Comparison of ENCODE assay signal across 15 mouse cellular contexts in the genomic region with DNA sequence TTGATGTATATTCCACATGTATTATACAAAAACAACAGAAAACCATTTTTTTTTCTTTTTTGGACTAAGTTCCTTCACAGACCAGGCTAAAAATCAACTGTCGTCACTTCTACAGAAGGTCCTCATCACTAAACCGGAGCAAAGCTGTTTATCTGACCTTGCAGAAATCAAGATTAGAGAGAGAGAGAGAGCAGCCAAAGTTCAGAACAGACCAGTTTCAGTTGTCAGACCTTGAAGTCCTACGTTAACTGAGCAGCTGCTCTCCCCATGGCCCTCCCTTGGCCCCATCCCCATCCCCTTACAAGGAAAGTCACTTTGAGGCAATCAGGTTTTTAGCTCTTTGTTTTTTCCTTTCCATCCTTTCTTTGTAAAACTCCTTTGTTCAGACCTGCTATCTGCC. TPM values are rescaled to one million over a fixed set of nuclear protein-coding genes. Genes with fewer than 3 reads are reported as not detected.
DNase-seq lines count a peak whose midpoint lies in the region; ATAC-seq and TF ChIP-seq lines count a peak whose summit lies in the region.
"Had no signal": no experiment of that assay in that cellular context is flagged by ENCODE, and none has a peak within 500 bp of the region (broad histone marks: within the 10 kb centered on the region; RNA-seq: fewer than 3 reads in every experiment).

No protein-coding gene starts in this region.

- 53% methylated on average over 3 of the region's 3 CpGs for WGBS in kidney, embryonic 14.5 days
- WGBS in lung, postnatal 0 days = 52% methylated on average over 3 of the region's 3 CpGs
- WGBS in intestine, embryonic 16.5 days = 30% methylated on average over 3 of the region's 3 CpGs

- TF ChIP-seq CTCF in lung, postnatal 0 days (IDR thresholded peaks at IDR 0.05) = no peak

- intact Hi-C loops in left cerebral cortex, postnatal 10 days (cut with DNase I) = no loop called here

- H3K4me1 ChIP-seq in kidney, embryonic 14.5 days (ENCODE audit: control insufficient read depth, insufficient read depth, low read length) = no peaks in the 10 kb centered on the region
- H3K4me1 ChIP-seq in lung, postnatal 0 days (ENCODE audit: insufficient read depth, low read depth, low read length) = no peaks in the 10 kb centered on the region
- H3K4me1 ChIP-seq in intestine, embryonic 16.5 days (ENCODE audit: control insufficient read depth, insufficient read depth, low read length) = peaks cover 14% of the 10 kb centered on the region
- H3K4me1 ChIP-seq: megakaryocyte, embryonic 14.5 days had no signal

- peak; percentile 33 for DNase-seq in kidney, adult 9 months
- DNase-seq in lung, postnatal 0 days (ENCODE audit: low spot score) = peak; percentile 55
- DNase-seq in lung, postnatal 25 days (ENCODE audit: low spot score) = no peak
- DNase-seq in frontal cortex, postnatal 25 days (ENCODE audit: low spot score in 2 of 2) = no peak
- DNase-seq in left cerebral cortex, postnatal 10 days (ENCODE audit: extremely low spot score in 1 of 2, low spot score in 2 of 2) = no peak
- DNase-seq: cerebellum, adult 2 months; heart, postnatal 14 days; right cerebral cortex, postnatal 14 days; thymus, postnatal 25 days had no signal

- no peaks in the 10 kb centered on the region for H3K9me3 ChIP-seq in kidney, embryonic 14.5 days (ENCODE audit: control insufficient read depth, low read length)
- no peaks in the 10 kb centered on the region for H3K9me3 ChIP-seq in lung, postnatal 0 days (ENCODE audit: low read length)
- H3K9me3 ChIP-seq in intestine, embryonic 16.5 days (ENCODE audit: control insufficient read depth, low read length) = no peaks in the 10 kb centered on the region
- H3K9me3 ChIP-seq: megakaryocyte, embryonic 14.5 days had no signal

- ATAC-seq in kidney, embryonic 14.5 days (ENCODE audit: low FRiP score, low TSS enrichment) = no peak
- ATAC-seq in lung, postnatal 0 days = peak; percentile 67
- ATAC-seq in intestine, embryonic 16.5 days = peak; percentile 65; the same call in 1 of the 2 replicates
- ATAC-seq: Patski had no signal

- H3K9ac ChIP-seq in kidney, embryonic 14.5 days (ENCODE audit: low read depth, low read length) = no peak overlapping the region
- H3K9ac ChIP-seq in lung, postnatal 0 days (replicated peaks; ENCODE audit: low read depth) = no peak overlapping the region
- H3K9ac ChIP-seq in intestine, embryonic 16.5 days (ENCODE audit: low read depth, low read length) = no peak overlapping the region

- no peaks in the 10 kb centered on the region for H3K27me3 ChIP-seq in kidney, embryonic 14.5 days (ENCODE audit: control insufficient read depth, insufficient read depth, low read length)
- H3K27me3 ChIP-seq in lung, postnatal 0 days (replicated peaks; ENCODE audit: insufficient read depth, low read length) = no peaks in the 10 kb centered on the region
- H3K27me3 ChIP-seq in intestine, embryonic 16.5 days (replicated peaks; ENCODE audit: control insufficient read depth, insufficient read depth, low read length) = no peaks in the 10 kb centered on the region
- H3K27me3 ChIP-seq: Patski had no signal

- no peak overlapping the region for H3K4me3 ChIP-seq in kidney, embryonic 14.5 days (ENCODE audit: low read length)
- no peak overlapping the region for H3K4me3 ChIP-seq in lung, postnatal 0 days (ENCODE audit: low read depth, low read length)
- H3K4me3 ChIP-seq in intestine, embryonic 16.5 days (ENCODE audit: low read length) = no peak overlapping the region
- H3K4me3 ChIP-seq: megakaryocyte, embryonic 14.5 days had no signal

- H3K4me2 ChIP-seq in kidney, embryonic 14.5 days (replicated peaks; ENCODE audit: low read depth, low read length) = no peak overlapping the region
- H3K4me2 ChIP-seq in lung, postnatal 0 days (replicated peaks; ENCODE audit: low read depth, low read length) = no peak overlapping the region
- no peak overlapping the region for H3K4me2 ChIP-seq in intestine, embryonic 16.5 days (ENCODE audit: low read depth, low read length)

- no peak overlapping the region for H3K27ac ChIP-seq in kidney, embryonic 14.5 days (ENCODE audit: low read depth, low read length)
- no peak overlapping the region for H3K27ac ChIP-seq in lung, postnatal 0 days (ENCODE audit: low read length)
- peak overlapping the region; percentile 69 for H3K27ac ChIP-seq in intestine, embryonic 16.5 days (ENCODE audit: low read length)

- H3K36me3 ChIP-seq in kidney, embryonic 14.5 days (ENCODE audit: control insufficient read depth, insufficient read depth, low read length) = no peaks in the 10 kb centered on the region
- no peaks in the 10 kb centered on the region for H3K36me3 ChIP-seq in lung, postnatal 0 days (ENCODE audit: insufficient read depth, low read length)
- H3K36me3 ChIP-seq in intestine, embryonic 16.5 days (ENCODE audit: control insufficient read depth, insufficient read depth, low read length) = no peaks in the 10 kb centered on the region

- TF ChIP-seq EP300 in lung, postnatal 0 days (IDR thresholded peaks at IDR 0.05) = peak; percentile 20; the same call in 1 of the 2 replicates

RNA-seq across cellular contexts. Expression of a gene that starts 34.0 kb away (rescaled TPM):
- 22.8 and 29.9 TPM in 2 replicates for polyA plus RNA-seq in kidney, embryonic 14.5 days (2014; fragmentation: Nextera tagmentation; extraction: Ambion mirVana)
- polyA plus RNA-seq in lung, postnatal 0 days (2015; fragmentation: Nextera tagmentation; extraction: Ambion mirVana) = 123 and 131 TPM in 2 replicates
- polyA plus RNA-seq in intestine, embryonic 16.5 days (2015; fragmentation: Nextera tagmentation; extraction: Ambion mirVana) = 73.3 and 82.8 TPM in 2 replicates
- 100 to 1,000 TPM; 105 to 106 TPM for total RNA-seq in left cerebral cortex, postnatal 10 days (2021)

RNA-seq across cellular contexts. Expression of a gene that starts 52.5 kb away (rescaled TPM):
- polyA plus RNA-seq in kidney, embryonic 14.5 days (2014; fragmentation: Nextera tagmentation; extraction: Ambion mirVana) = 0.24 TPM in 1 of 2 replicates, not detected in the other
- 0.42 and 0.97 TPM in 2 replicates for polyA plus RNA-seq in lung, postnatal 0 days (2015; fragmentation: Nextera tagmentation; extraction: Ambion mirVana)
- 0.21 and 0.32 TPM in 2 replicates for polyA plus RNA-seq in intestine, embryonic 16.5 days (2015; fragmentation: Nextera tagmentation; extraction: Ambion mirVana)
- under 1 TPM; 0.20 to 0.56 TPM for total RNA-seq in left cerebral cortex, postnatal 10 days (2021)
- total RNA-seq: monocyte, adult 5-6 weeks had no signal
- polyA plus RNA-seq: limb, embryonic 11.5 days had no signal

Comparison
In these comparisons a context has a peak if more than half of its experiments do, and no peak if none do; other contexts are left out.
1. DNase-seq: peak in kidney, adult 9 months (single experiment) and lung, postnatal 0 days (single experiment); none in lung, postnatal 25 days (single experiment), frontal cortex, postnatal 25 days (0 of 2) and left cerebral cortex, postnatal 10 days (0 of 2).